Mouse (Mus musculus) cerebellum, postnatal 25 days (tissue): ENCODE measurements around the gene Mab21l3.

ENCODE experiments used
- DNase-seq, 2 experiments: peaks; one replicate each; pipeline ENCODE4 v3.0.0; 2021; ENCODE audit warnings: mixed read lengths in 2 of 2

The Mab21l3 gene

DNA sequence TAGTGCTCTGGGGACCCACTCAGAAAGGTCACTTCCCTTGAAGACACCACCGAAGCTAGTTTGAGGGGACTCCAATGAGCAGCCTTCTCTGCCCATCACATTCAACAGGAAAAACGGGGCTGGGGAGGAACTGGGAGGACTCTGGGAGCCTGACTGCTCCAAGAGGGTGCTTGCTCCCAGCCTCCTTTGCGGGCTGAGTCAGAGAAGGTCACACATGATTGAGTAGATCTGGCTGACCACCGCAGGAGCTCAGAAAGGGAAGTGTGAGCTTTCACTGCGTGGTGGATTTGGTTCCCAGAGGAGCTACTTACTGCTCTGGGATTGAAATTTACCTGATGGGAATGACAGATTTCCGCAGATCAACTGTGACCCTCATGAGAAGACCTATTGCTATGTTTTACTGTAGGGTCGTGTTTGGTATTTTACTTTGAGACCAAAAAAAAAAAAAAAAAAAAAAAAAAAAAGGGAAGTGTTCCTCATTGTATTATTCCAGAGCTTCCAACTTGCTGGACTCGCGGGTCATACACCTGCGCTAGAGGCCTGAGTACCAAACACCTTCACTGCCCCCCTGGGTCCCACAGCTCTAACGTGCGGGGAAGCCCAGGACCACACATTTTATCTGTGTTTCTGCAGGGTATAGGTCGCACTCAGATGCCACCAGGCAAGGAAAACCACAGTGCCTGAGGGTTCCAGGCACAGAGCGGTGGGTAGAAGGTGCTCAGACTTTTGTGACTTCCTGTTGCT is 48.7 kb downstream of the Mab21l3 start:
- no peak for DNase-seq

DNA sequence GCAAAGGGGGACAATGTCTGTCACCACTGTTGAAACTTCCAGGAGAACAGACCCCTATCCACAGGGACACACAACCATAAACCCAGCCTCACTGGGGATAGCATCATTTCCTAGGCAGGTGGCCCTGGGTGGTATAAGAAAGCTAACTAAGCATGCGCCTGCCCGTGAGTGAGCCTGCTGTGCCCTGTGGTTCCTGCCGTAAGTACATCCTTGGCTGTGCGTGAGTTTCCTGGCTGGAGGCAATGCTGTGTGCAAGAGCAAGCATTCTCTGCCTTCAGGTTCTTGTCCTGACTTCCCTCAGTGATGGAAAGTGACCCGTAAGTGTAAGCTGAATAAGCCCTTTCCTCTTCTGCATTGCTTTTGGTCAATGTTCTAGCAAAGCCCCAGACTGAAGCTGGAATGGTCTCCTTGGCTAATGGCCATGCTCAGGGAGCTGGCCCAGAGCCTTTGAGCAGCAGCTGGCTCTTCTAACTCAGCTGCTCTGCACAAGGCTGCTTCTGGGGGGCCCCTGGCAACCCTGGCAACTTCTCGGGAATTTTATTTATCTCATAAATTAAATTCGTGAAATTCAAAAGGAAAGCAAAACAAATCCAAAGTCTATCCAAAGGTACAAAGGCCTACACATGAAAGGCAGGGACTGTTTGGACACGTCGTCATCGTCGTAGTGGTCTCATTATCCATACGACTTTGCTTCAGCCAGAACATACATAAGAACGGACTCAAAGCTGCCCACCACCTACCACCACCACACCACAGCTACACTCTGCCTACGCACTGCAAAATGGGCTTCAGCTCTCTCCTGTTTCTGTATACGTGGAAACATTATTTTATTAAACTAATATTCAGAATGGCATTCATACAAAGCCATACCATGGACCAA is 50.7 kb downstream of the Mab21l3 start:
- no peak for DNase-seq

DNA sequence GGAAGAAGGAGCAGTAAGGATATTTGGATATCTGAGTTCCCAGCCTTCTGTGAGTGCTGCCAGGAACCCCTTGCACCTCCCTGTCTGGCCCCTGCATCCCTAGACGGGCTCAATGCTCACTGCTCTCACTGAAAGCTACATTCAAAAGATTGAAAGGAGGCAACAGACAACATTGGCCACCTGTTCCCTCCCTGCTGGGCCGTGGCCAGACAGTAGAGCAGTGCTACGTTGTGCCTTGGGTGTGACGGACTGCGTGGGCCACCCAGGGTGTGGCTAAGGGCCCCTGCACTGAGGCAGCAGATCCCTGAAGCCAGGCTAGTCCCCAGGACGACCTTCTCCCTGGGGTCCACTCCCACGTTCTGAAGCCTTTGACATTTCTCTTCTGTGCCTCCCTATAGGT is 52.5 kb downstream of the Mab21l3 start:
- DNase-seq = peak; percentile 56 to 70

DNA sequence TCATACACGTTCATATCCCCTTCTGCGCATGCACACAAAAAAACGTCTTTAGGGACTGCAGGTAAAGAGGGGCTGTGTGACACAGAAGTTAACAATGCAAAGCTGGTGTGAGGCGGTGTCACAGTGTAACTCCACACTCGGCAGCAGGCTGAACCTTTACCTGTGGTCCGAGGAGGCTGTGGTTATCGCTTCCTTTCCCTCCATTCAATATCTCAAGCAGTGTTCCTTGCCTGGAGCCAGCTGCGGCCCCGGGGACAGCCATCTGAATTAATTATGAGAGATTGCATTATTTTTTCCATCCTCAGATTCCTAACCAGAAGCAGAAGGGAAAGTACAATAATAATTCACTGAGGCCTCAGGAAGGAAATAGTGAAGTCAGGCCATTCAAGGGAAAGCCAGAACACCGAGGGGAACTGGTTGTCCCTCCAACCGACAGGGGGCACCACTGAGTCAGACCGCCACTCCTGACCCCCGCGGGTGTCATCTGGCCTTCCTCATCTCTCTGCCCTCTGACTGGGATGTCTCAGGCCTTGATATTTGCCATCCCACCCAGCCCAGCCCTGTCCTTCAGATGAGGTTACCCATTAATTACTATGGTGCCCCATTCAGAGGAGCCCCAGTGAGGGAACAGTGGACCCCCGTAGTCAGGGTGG is 53.2 kb downstream of the Mab21l3 start:
- DNase-seq = no peak

DNA sequence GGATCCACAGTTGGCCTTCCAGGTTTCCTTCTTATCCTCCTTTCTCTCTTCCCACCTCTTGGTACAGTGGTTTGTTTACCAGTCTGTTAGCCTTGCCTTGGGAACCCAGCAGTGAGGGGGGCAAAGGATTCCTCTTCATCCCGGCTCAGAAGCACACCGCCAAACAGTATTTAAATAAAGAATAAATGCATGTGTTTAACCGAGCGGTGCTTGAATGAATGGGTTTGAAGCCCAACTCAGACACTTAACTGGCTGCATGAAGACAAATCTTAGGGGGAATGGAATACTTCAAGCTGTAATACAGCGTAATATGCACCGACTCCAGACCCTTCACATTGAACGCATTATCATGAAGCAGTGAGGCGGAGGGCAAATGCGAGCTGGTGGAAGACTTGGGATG is 54.1 kb downstream of the Mab21l3 start:
- no peak for DNase-seq

DNA sequence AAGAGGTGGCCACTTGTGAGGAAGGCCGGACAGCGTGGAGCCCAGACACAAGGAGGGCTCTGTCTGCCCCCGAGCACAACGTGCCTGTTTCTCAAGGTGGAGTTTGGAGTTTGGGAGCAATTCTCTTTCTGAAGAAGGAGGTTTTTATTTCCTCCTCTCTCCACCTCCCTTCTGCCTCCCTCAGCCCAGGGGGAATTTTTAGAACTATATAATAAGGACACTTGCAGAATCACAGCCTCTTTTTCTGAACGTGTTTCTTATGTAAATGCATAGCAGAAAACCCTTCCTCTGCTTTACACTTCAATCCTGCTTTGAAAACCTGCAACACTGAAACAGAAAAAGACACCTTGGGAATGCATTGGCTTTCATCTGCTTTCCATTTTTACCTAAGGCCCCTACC is 54.7 kb downstream of the Mab21l3 start:
- no peak for DNase-seq

DNA sequence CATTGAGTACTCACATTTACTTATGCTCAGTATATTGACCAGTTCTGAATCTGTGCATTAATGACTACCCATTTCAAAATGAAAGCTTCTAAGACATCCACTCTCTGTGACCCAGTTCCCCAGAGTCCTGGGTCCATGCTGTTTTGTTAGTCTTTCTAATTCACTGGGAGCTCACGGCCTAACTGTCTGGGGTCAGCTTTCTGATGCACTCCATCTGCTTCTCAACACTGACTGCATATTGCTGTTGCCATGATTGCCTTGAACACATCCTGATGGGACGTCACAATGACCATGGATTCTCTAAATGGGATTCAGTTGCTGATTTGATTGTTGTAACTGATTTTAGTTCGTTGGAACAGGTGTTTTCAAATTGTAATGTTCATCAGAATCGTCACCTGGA is 56.6 kb downstream of the Mab21l3 start:
- DNase-seq = no peak

DNA sequence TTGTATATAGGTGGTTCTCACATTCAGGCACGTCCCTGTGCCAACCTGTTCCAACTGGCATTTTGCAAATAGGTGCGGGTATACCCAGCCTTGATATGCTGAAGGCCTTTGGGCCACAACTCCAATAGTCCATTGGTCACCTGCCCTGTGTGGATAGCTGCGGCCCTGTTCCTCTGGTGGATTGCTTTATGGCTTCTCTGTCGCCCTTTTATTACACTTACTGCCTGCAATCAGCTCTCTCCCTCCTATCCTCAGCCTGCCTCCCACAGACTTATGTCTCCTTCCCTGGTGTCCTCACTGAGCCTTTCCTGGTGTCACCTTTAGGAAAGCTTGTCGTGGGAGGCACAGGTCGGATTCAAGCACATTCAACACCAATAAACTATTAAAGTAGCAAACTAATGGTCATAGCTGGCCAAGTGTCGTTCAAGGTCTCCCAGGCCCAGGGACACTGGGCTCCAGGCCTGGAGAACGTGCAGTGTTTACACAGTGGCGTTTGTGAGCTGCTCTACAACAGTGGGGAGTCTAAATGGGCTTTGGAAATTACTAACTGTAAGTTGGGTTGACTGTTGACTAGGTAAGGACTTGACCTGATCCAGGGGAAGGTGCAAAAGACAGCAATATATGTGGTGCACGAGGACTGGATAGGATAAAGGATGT is 63.9 kb downstream of the Mab21l3 start:
- DNase-seq = no peak

DNA sequence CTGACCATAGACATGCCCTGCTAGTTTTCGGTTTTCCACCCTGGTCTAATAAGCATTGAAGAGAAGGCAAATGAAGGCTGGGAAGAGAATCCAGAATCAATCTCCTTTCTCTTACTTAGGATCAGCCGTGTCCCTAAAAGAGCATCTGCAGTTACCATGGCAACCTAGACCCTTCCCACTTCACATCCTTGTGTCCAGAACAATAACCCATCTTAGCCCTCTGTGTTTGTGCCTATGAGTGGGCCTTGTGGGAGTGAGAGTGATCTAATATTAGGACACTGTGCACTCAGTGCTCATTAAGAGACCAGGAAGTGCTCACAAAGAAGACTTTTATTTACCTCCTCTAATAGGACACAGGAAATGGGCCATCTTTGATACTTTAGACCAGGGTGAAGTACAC is 65.0 kb downstream of the Mab21l3 start:
- no peak for DNase-seq

DNA sequence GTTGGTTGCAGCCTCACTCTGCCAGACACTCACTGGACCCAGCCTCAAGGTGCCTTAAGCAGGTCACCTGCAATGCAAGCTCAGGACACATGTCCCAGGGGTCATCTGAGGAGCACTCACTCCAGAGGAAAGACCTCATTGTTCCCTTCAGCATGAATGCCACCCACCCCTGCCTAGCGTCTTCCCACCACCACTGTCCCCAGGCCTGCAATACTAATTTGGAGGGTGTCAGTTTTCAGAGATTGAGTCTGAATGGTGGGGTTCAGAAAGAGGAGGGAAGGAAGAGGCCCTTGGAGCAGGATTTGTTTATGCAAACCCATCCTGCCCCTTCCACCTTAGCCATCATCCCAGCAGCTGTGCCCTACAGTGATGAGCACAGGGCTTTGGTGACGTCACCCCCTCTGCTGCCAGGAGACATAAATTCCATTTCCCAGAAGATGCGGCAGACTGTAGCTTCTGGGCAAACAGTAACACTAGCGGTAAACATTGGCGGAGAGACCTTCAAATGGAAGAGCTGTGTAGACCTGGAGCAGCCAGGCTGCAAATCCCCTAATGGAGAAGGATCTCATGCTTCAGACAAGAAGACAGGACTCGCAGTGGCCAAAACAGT is 67.8 kb downstream of the Mab21l3 start:
- no peak for DNase-seq

DNA sequence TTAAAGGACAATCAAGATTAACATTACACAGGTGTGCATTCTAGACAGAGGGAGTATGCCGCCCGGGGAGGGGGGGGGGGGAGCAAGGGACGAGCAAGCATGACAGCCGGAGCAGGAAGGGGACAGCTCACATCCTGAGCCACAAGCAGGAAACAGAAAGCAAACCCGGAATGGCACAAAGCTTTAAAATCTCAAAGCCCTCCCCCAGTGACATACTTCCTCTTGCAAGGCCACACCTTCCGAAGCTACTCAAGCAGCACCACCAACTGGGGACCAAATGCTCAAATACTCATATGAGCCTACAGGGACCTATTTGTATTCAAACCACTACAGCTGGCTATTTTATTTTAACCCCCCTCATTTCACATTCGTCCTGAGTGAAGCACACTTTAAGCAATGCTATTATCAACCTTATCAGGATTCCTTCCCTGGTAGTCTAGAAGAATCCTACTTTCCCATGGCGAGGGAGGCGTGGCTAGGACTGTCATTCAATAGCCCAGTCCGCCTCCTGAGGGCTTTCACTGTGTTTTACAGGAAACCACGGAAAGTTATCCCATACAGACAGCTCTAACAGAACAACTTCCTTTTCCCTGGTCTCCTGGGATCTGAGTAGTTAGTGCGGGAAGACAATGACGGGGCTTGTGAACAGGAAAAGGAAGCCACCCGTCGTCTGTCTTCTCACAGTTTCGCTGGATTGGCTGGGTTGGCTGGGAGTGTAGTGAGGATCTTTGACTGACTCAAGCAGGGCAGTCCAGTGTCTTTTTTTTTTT is 69.7 kb downstream of the Mab21l3 start:
- DNase-seq = no peak

DNA sequence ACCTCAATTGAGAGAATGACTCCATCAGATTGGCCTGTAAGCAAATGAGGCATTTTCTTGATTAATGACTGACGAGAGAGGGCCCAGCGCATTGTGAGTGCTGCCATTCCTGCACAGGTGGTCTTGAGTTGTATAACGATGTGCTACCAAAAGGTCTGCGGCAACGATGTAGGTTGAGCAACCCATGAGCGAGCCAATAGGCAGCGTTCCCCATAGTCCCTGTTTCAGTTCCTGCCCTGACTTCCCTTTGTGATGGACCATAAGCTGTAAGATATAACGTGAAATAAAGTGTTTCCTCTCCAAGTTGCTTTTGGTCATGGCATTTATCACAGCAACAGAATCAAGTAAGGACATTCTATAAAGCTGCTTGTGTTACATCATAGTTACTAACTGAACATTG is 73.0 kb downstream of the Mab21l3 start:
- DNase-seq = no peak

DNA sequence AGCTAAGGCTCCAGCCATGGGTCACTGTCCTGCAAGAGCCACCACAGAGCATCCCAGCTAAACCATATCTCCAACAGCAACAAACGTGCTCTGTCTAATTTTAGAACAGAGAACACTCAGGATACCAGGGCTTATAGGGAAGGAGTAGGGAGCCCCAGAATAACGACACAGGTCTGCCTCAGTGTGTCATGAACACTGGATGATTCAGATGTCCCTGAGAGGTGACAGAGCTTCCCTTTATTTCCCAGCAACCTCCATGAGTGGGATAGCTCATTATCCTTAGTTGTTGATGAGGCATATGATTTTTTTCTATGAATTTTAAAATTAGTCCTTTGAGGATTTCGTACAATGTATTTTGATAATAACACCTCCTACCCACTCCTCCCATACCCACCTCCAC is 78.2 kb downstream of the Mab21l3 start:
- DNase-seq = no peak

DNA sequence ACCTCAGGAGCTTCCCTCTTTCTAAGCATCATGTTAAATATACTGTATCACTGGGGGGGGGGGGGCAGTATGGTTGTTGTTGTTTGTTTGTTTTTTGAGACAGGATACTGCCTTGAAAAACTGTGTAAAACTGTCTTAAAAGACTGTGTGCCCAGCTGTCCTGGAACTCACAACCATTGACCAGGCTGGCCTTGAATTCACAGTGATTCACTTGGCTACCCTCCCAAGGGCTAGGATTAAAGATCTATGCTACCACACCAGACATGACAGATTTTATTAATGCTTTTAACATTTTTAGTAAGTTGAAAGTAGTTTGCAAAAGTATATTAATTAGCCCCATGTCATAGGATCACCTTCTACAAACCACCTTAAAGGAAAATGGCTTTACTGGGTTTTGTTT is 85.2 kb downstream of the Mab21l3 start:
- no peak for DNase-seq
